Mouse (Mus musculus): ENCODE results near the gene H1f0.

- no peak for TF ChIP-seq CTCF (IDR thresholded peaks at IDR 0.05; ENCODE audit: low read depth)
- TF ChIP-seq EP300 (IDR thresholded peaks at IDR 0.05; ENCODE audit: low read depth), result peak; percentile 63
Observed at GRCm38 (mm10) chr15:79063160-79063740, 35.0 kb downstream of the H1f0 start.
